Mouse (Mus musculus) ES-Bruce4 (cell line): ENCODE results near the gene Fam57a. TPM values are rescaled to one million over a fixed set of nuclear protein-coding genes. Genes with fewer than 3 reads are reported as not detected.
A peak's percentile ranks its signal among the peaks of the same experiment; 100 is the strongest.

Experiments
- H3K27ac ChIP-seq: 2 replicates; pipeline ENCODE4 v1.5.1; 2012; ENCODE audit warnings: low read length, inconsistent platforms; ENCODE audit not compliant: insufficient read depth
- H3K27me3 ChIP-seq: 2 replicates; pipeline ENCODE4 v1.6.1; 2012; ENCODE audit warnings: mild to moderate bottlenecking, low read length, inconsistent platforms; ENCODE audit not compliant: control insufficient read depth, poor library complexity, insufficient read depth, severe bottlenecking
- H3K36me3 ChIP-seq: 2 replicates; pipeline ENCODE4 v1.6.1; 2012; ENCODE audit warnings: inconsistent platforms, mild to moderate bottlenecking, low read length, moderate library complexity; ENCODE audit not compliant: control insufficient read depth, poor library complexity, insufficient read depth, severe bottlenecking
- H3K4me1 ChIP-seq: one replicate; pipeline ENCODE4 v1.8.1; 2011; ENCODE audit warnings: low read length; ENCODE audit not compliant: control insufficient read depth, insufficient read depth
- H3K4me3 ChIP-seq: 2 replicates; pipeline ENCODE4 v1.5.1; 2011; ENCODE audit warnings: low read depth, mild to moderate bottlenecking, low read length
- H3K9ac ChIP-seq: 2 replicates; pipeline ENCODE4 v1.6.1; 2012; ENCODE audit warnings: low read depth, mild to moderate bottlenecking, inconsistent platforms; ENCODE audit not compliant: poor library complexity, severe bottlenecking
- H3K9me3 ChIP-seq: replicated peaks from 2 replicates; pipeline ENCODE4 v1.6.1; 2012; ENCODE audit warnings: mild to moderate bottlenecking, low read length, inconsistent platforms; ENCODE audit not compliant: control insufficient read depth, poor library complexity, insufficient read depth, severe bottlenecking
- CTCF ChIP-seq: IDR thresholded peaks from one replicate; pipeline ENCODE4 v1.8.1; 2011; ENCODE audit warnings: low read depth, low read length
- EP300 ChIP-seq: IDR thresholded peaks from 2 replicates; pipeline ENCODE4 v1.6.1; 2011; ENCODE audit warnings: low read depth, low read length; ENCODE audit not compliant: insufficient read depth
- POLR2A ChIP-seq: IDR thresholded peaks from one replicate; pipeline ENCODE4 v1.8.1; 2011; ENCODE audit warnings: low read length; ENCODE audit not compliant: insufficient read depth
- polyA plus RNA-seq: library from polyadenylated mRNA; stranded (reverse); fragments of >200 nt; gene quantifications from 2 replicates; pipeline ENCODE4 v1.2.4, GENCODE M21; 2011; ENCODE audit warnings: low read depth; ENCODE audit not compliant: missing spikeins, insufficient read depth, insufficient read length

Gene Fam57a
- polyA plus RNA-seq, 1 experiment: 7.3 TPM

DNA sequence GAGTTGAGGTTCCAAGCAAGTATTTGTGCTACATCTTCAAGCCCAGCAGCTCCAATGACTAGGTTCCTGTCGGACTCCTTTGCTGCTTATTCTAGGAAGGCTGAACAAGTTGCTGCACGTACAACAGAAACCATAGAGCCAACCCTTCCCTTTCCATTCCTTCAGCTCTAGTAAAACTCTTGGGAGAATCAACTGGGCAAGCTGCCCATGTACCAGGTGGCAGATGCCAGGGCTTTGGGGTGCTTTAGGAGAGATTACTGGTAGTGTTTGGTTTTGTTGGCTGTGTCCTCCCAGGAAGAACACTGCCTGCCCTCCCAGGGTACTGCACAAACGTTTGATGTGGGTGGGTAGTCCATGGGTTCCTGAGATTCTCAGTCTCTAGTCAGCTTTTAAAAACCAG, 72.6 kb downstream of the Fam57a start:
- peaks cover 5% of the 10 kb centered on the region; the same call in 1 of the 2 replicates for H3K36me3 ChIP-seq
- no peaks in the 10 kb centered on the region for H3K27me3 ChIP-seq
- H3K4me1 ChIP-seq: no peaks in the 10 kb centered on the region
- no peak overlapping the region for H3K9ac ChIP-seq
- H3K27ac ChIP-seq: no peak overlapping the region
- no peak overlapping the region for H3K4me3 ChIP-seq
- no peaks in the 10 kb centered on the region for H3K9me3 ChIP-seq
- TF ChIP-seq CTCF (no peak), POLR2A (no peak), EP300 (no peak)

DNA sequence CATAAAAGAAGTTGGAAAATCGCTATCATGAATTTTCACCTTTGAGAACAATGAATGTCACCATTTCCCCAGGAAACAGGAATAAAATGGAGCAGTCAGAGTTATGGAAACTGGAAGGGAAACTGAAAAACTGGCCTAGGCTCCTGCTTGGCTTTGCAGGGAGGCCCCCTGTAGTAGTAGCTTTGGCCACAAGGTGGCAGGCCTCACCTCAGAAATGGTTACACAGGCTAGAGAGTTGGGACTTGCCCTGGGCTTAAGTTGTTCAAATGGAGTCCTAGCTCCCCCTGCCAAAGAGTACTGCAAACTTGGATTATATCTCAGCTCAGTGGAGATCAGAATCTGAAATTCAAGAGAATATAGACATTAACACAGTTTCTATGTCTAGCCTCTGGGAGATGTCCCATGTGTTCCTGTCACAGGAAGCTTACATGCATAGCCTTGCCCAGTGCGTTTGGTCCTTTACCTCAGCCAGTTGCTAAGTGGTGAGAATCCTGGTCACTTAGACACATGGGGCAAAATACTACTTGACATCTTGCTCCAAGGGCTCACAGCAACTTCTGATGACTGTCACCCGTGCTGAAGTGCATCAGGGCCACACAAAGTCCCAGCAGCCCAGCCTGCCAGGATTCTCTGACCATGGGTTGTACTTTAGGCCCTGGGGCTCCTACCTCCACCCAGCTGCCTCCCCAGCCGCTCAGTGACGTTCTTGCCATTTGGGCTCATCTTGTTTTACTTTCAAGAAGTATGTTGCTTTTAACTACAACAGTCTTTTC, 73.9 kb downstream of the Fam57a start:
- Histone ChIP-seq H3K9ac (no peak overlapping the region), H3K4me1 (no peaks in the 10 kb centered on the region), H3K36me3 (peaks cover 7% of the 10 kb centered on the region), H3K27me3 (no peaks in the 10 kb centered on the region), H3K27ac (no peak overlapping the region), H3K9me3 (no peaks in the 10 kb centered on the region), H3K4me3 (no peak overlapping the region)
- TF ChIP-seq EP300: no peak
- peak; percentile 90 for TF ChIP-seq CTCF

GRCm38 (mm10) chr11:76253918-76254264, 74.4 kb downstream of the Fam57a start:
- H3K9ac ChIP-seq: no peak overlapping the region
- peaks cover 8% of the 10 kb centered on the region for H3K36me3 ChIP-seq
- no peaks in the 10 kb centered on the region for H3K27me3 ChIP-seq
- no peaks in the 10 kb centered on the region for H3K9me3 ChIP-seq
- no peak for TF ChIP-seq POLR2A
- no peaks in the 10 kb centered on the region for H3K4me1 ChIP-seq
- no peak overlapping the region for H3K27ac ChIP-seq
- H3K4me3 ChIP-seq: no peak overlapping the region

DNA sequence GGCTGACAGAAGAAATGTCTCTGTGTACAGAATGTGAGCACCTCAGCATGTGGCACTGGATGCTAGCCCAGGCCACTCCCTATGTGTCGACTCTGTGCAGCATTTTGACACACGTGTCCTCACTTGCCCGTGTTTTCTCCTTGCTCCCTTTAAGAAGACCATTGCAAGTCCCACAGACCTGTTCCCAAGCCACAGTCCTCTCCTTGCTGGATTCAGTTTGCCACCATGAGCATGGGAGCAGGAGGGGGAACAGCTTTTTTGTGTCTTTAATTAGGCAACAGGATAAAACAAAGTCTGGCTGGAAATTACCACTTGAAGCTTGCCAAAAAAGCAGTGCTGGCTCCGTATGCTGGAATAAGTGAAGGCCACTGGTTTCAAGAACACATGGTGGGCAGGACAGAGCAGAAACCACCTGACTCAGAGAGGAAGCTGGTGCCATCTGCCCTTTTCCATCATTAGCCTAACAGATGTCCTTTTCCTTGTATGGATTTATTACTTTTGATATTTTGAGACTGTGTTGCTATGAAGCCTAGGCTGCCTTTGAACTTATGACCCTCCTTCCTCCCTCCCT, 76.0 kb downstream of the Fam57a start:
- H3K27ac ChIP-seq: no peak overlapping the region
- TF ChIP-seq POLR2A (no peak), CTCF (no peak), EP300 (no peak)
- no peaks in the 10 kb centered on the region for H3K9me3 ChIP-seq
- H3K27me3 ChIP-seq: no peaks in the 10 kb centered on the region
- no peak overlapping the region for H3K4me3 ChIP-seq
- H3K4me1 ChIP-seq: peaks cover under 1% of the 10 kb centered on the region
- peaks cover 13% of the 10 kb centered on the region for H3K36me3 ChIP-seq
- no peak overlapping the region for H3K9ac ChIP-seq

DNA sequence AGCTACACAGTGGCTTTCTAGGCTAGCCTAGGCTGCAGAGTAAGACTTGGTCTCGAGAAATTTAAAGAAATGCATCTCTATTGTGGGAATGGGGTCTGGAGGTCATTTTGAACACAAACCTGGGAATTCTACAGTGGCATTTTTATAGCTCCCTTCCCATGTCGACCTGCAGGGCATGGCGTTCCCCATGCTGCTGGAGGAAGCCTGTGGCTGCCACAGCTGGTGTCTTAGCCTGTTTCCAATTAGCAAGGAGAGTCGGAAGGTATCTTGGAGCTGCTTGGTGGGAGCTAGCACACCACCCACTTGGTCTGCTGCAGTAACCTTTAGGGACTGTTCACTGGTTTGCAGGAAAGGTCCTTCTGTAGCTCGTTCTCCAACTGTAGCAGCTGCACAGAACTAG, 76.7 kb downstream of the Fam57a start:
- Histone ChIP-seq H3K36me3 (peaks cover 15% of the 10 kb centered on the region), H3K9me3 (no peaks in the 10 kb centered on the region), H3K4me3 (no peak overlapping the region), H3K4me1 (peaks cover 5% of the 10 kb centered on the region), H3K27me3 (no peaks in the 10 kb centered on the region), H3K9ac (no peak overlapping the region), H3K27ac (no peak overlapping the region)
- TF ChIP-seq POLR2A: no peak
- no peak for TF ChIP-seq CTCF
- TF ChIP-seq EP300: no peak

GRCm38 (mm10) chr11:76257386-76257785, 77.9 kb downstream of the Fam57a start:
- no peak for TF ChIP-seq EP300
- no peak for TF ChIP-seq CTCF
- TF ChIP-seq POLR2A: no peak
- Histone ChIP-seq H3K4me1 (peaks cover 7% of the 10 kb centered on the region), H3K27me3 (no peaks in the 10 kb centered on the region), H3K9ac (no peak overlapping the region), H3K4me3 (no peak overlapping the region), H3K36me3 (peaks cover 19% of the 10 kb centered on the region), H3K27ac (no peak overlapping the region), H3K9me3 (no peaks in the 10 kb centered on the region)
